Mouse (Mus musculus): ENCODE measurements at regions not wholly inside any gene's neighbourhood (a gene's known extent, or its start where the extent isn't known, plus 50 kb on each side); places are given as distances from the start of the nearest gene placed in this dataset.

- TF ChIP-seq CTCF (IDR thresholded peaks at IDR 0.05; ENCODE audit: low read depth) (no peak), EP300 (optimal IDR thresholded peaks at IDR 0.05) (no peak)
Observed at GRCm38 (mm10) chr14:102031047-102031903, 301.5 kb downstream of the Lmo7 start.

Data from stomach, postnatal 0 days (tissue).